Mouse (Mus musculus): ENCODE data around the gene Gm15448. TPM values are rescaled to one million over a fixed set of nuclear protein-coding genes. Genes with fewer than 3 reads are reported as not detected.
"Not testable (repeated sequence)": the region's sequence is repeated elsewhere in the genome, so short reads cannot be mapped to it uniquely, and the experiment has no call there.

Gene Gm15448
- polyA plus RNA-seq (2015; fragmentation: Nextera tagmentation; extraction: Ambion mirVana) = not detected in 2 replicates

GRCm38 (mm10) chr7:3825599-3825998 is at the start of gene Gm15448:
Gm15448 (minus strand) TSS chr7:3825687.
- not testable (repeated sequence) for H3K4me2 ChIP-seq; ATAC-seq (ENCODE audit: low read depth); H3K9ac ChIP-seq; H3K4me3 ChIP-seq; H3K9me3 ChIP-seq; H3K4me1 ChIP-seq (replicated peaks); H3K36me3 ChIP-seq; H3K27ac ChIP-seq (replicated peaks); H3K27me3 ChIP-seq
- WGBS = 36% methylated on average over 1 of the region's 3 CpGs

DNA sequence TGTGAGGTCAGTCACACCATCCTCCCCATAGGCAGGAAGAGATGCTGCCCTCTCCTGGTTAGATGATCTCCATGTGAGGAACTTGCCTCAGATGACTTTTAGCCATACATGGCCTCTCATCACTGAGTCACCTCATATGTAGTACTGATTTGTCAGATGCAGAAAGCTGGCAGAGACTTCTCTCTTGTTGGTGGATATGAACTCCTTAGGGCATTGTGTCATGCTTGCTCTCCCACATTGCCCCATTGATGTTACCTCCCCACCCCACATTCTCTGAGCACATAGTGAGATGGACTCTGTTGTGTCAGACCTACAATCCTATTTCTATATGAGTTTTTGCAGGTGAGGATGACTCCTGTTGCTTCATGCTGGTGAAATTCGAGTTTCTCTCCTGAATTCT is 49.5 kb upstream of the Gm15448 start:
- not testable (repeated sequence) for H3K9me3 ChIP-seq; H3K4me3 ChIP-seq; H3K4me2 ChIP-seq; ATAC-seq (ENCODE audit: low read depth); H3K27ac ChIP-seq (replicated peaks); H3K27me3 ChIP-seq; H3K9ac ChIP-seq; H3K36me3 ChIP-seq; H3K4me1 ChIP-seq (replicated peaks)
- WGBS = no CpG with 5 or more reads among the region's 1 CpGs

GRCm38 (mm10) chr7:3844951-3845350 is 19.5 kb upstream of the Gm15448 start, which contains the start of gene Pira2:
Pira2 (minus strand) TSS chr7:3845051.
- no CpG with 5 or more reads among the region's 2 CpGs for WGBS
- not testable (repeated sequence) for H3K4me2 ChIP-seq; H3K27ac ChIP-seq (replicated peaks); H3K4me1 ChIP-seq (replicated peaks); H3K27me3 ChIP-seq; ATAC-seq (ENCODE audit: low read depth); H3K9me3 ChIP-seq; H3K36me3 ChIP-seq; H3K9ac ChIP-seq; H3K4me3 ChIP-seq

- H3K4me2 ChIP-seq; H3K9ac ChIP-seq; H3K36me3 ChIP-seq; H3K27me3 ChIP-seq; H3K4me1 ChIP-seq (replicated peaks); H3K9me3 ChIP-seq; ATAC-seq (ENCODE audit: low read depth); H3K4me3 ChIP-seq; H3K27ac ChIP-seq (replicated peaks): not testable (repeated sequence)
- WGBS = no CpG with 5 or more reads among the region's 1 CpGs
Measured at GRCm38 (mm10) chr7:3837854-3838253, 12.4 kb upstream of the Gm15448 start.

DNA sequence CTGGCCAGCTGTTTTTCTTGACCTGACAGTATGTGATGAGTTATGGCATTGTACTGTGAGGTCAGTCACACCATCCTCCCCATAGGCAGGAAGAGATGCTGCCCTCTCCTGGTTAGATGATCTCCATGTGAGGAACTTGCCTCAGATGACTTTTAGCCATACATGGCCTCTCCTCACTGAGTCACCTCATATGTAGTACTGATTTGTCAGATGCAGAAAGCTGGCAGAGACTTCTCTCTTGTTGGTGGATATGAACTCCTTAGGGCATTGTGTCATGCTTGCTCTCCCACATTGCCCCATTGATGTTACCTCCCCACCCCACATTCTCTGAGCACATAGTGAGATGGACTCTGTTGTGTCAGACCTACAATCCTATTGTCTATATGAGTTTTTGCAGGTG is 5.1 kb upstream of the Gm15448 start:
- not testable (repeated sequence) for H3K27me3 ChIP-seq; H3K27ac ChIP-seq (replicated peaks); ATAC-seq (ENCODE audit: low read depth); H3K36me3 ChIP-seq; H3K9me3 ChIP-seq; H3K4me1 ChIP-seq (replicated peaks); H3K4me3 ChIP-seq; H3K9ac ChIP-seq; H3K4me2 ChIP-seq

GRCm38 (mm10) chr7:3811912-3812311 is 13.6 kb downstream of the Gm15448 start:
- not testable (repeated sequence) for ATAC-seq (ENCODE audit: low read depth); H3K36me3 ChIP-seq; H3K9ac ChIP-seq; H3K4me2 ChIP-seq; H3K27ac ChIP-seq (replicated peaks); H3K9me3 ChIP-seq; H3K4me1 ChIP-seq (replicated peaks); H3K4me3 ChIP-seq; H3K27me3 ChIP-seq

DNA sequence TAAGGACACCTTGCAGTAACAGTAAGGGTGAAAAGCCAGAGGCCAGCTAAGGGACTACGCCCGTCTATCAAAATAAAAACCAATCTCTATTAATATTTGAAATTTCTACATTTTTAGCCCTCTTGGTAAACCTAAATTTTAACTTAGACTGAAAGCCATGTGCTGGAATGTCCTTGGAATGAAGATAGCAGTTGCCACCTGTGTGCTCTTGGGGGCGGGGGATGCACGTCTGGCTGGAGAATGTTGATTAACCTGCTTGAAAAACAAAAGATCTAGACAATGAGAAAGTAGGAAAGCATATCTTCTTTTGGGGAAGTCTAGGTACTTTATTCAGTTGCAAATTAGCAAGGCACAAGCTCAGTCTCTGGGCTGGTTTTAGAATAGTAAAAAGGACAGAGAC is 22.6 kb downstream of the Gm15448 start:
- 89% methylated on average over 4 of the region's 4 CpGs for WGBS

DNA sequence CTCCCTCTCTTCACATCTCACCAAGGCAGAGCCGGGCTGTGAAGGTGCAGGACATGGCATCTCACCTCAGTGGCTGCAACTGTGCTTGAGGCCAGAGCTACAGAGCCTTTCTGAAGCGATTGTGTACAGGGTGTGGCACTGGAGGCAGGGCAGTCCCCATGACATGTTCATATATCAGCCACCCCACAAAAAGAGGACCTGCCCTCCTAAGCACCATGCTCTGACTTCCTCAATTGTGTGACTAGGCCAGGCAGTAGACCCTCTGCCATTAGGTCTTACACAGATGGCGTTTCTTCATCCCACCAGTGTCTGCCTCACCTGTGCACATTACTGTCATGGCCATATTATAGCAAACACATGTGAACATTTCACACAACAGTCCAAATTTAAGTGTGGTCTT is 25.5 kb downstream of the Gm15448 start:
- not testable (repeated sequence) for H3K27ac ChIP-seq (replicated peaks); H3K27me3 ChIP-seq; H3K4me3 ChIP-seq; H3K9ac ChIP-seq; H3K36me3 ChIP-seq; H3K4me2 ChIP-seq; H3K9me3 ChIP-seq; H3K4me1 ChIP-seq (replicated peaks); ATAC-seq (ENCODE audit: low read depth)
- WGBS = 77% methylated on average over 3 of the region's 3 CpGs

More for the DNA sequence above, 22.6 kb downstream of the Gm15448 start:
- H3K27ac ChIP-seq (replicated peaks); H3K27me3 ChIP-seq; H3K4me3 ChIP-seq; ATAC-seq (ENCODE audit: low read depth); H3K9me3 ChIP-seq; H3K36me3 ChIP-seq; H3K4me1 ChIP-seq (replicated peaks); H3K9ac ChIP-seq; H3K4me2 ChIP-seq: not testable (repeated sequence)

DNA sequence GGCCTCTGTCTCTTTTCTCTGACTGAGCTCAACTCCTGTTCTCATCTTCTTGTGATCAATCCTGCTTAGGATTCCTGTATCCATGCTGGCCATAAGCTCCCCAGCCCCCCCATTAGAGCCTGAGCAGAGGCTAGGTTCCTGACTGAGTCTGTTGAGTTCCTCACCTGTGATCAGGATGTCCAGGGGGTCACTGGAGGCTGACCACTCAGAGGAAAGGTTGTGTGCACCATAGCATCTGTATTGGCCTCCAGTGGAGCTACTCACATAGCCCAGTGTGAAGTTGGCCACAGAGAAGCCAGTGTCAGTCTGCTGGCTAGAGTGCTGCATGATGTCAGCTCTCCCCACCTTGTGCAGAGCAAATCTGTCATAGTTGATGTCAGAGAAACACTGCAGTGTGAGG is 29.2 kb downstream of the Gm15448 start:
- not testable (repeated sequence) for H3K4me1 ChIP-seq (replicated peaks); H3K36me3 ChIP-seq; H3K9ac ChIP-seq; ATAC-seq (ENCODE audit: low read depth); H3K27me3 ChIP-seq; H3K4me2 ChIP-seq; H3K9me3 ChIP-seq; H3K27ac ChIP-seq (replicated peaks); H3K4me3 ChIP-seq

Other genes with a start within 250 kb of the Gm15448 start
- gene Oscar, start 209.5 kb downstream of the Gm15448 start, polyA plus RNA-seq (2015; fragmentation: Nextera tagmentation; extraction: Ambion mirVana) = 0.54 and 0.80 TPM in 2 replicates
- gene Ndufa3, start 208.3 kb downstream of the Gm15448 start, polyA plus RNA-seq (2015; fragmentation: Nextera tagmentation; extraction: Ambion mirVana) = 392 and 462 TPM in 2 replicates
- 31.0 and 34.4 TPM in 2 replicates for gene Tfpt, start 195.8 kb downstream of the Gm15448 start, polyA plus RNA-seq (2015; fragmentation: Nextera tagmentation; extraction: Ambion mirVana)
- 98.6 and 100 TPM in 2 replicates for gene Prpf31, start 195.7 kb downstream of the Gm15448 start, polyA plus RNA-seq (2015; fragmentation: Nextera tagmentation; extraction: Ambion mirVana)
- 44.1 and 45.8 TPM in 2 replicates for gene Cnot3, start 180.4 kb downstream of the Gm15448 start, polyA plus RNA-seq (2015; fragmentation: Nextera tagmentation; extraction: Ambion mirVana)
- 18.0 and 18.7 TPM in 2 replicates for gene Leng1, start 159.8 kb downstream of the Gm15448 start, polyA plus RNA-seq (2015; fragmentation: Nextera tagmentation; extraction: Ambion mirVana)
- 3.6 and 4.4 TPM in 2 replicates for gene Tmc4, start 148.1 kb downstream of the Gm15448 start, polyA plus RNA-seq (2015; fragmentation: Nextera tagmentation; extraction: Ambion mirVana)
- gene Tsen34, start 132.8 kb downstream of the Gm15448 start, polyA plus RNA-seq (2015; fragmentation: Nextera tagmentation; extraction: Ambion mirVana) = 223 and 227 TPM in 2 replicates
- gene Mboat7, start 132.2 kb downstream of the Gm15448 start, polyA plus RNA-seq (2015; fragmentation: Nextera tagmentation; extraction: Ambion mirVana) = 58.7 and 64.6 TPM in 2 replicates
- 986 and 989 TPM in 2 replicates for gene Rps9, start 121.7 kb downstream of the Gm15448 start, polyA plus RNA-seq (2015; fragmentation: Nextera tagmentation; extraction: Ambion mirVana)
- gene Pirb, start 105.3 kb downstream of the Gm15448 start, polyA plus RNA-seq (2015; fragmentation: Nextera tagmentation; extraction: Ambion mirVana) = 0.14 and 0.23 TPM in 2 replicates
- gene Pira2, start 19.4 kb upstream of the Gm15448 start, polyA plus RNA-seq (2015; fragmentation: Nextera tagmentation; extraction: Ambion mirVana) = not detected in 2 replicates
- not detected in 2 replicates for gene Gm14548, start 72.4 kb upstream of the Gm15448 start, polyA plus RNA-seq (2015; fragmentation: Nextera tagmentation; extraction: Ambion mirVana)
- not detected in 2 replicates for gene Lilra6, start 89.8 kb upstream of the Gm15448 start, polyA plus RNA-seq (2015; fragmentation: Nextera tagmentation; extraction: Ambion mirVana)
- 2.5 and 2.9 TPM in 2 replicates for gene Lair1, start 237.5 kb upstream of the Gm15448 start, polyA plus RNA-seq (2015; fragmentation: Nextera tagmentation; extraction: Ambion mirVana)

All from neural tube, embryonic 13.5 days (tissue).